Mouse (Mus musculus) adrenal gland, postnatal 4 days (tissue): Measurements from ENCODE around the gene Vps8. TPM values are rescaled to one million over a fixed set of nuclear protein-coding genes. Genes with fewer than 3 reads are reported as not detected.
A peak's percentile ranks its signal among the peaks of the same experiment; 100 is the strongest.

Experiments used
- DNase-seq, 2 experiments: peaks; one replicate each; pipeline ENCODE4 v3.0.0; 2021 to 2022; ENCODE audit warnings: low spot score in 2 of 2, mixed read lengths in 2 of 2
- long read RNA-seq, 2 experiments: library from polyadenylated mRNA; stranded (forward); transcript quantifications; one replicate each; pipeline ENCODE4 v2.0.0; 2021
- total RNA-seq, 2 experiments: library from RNA; stranded (reverse); gene quantifications; 2 replicates each; pipeline ENCODE4 v1.2.3; 2021

Vps8 gene
- total RNA-seq, result 10 to 100 TPM; 24.5 to 26.1 TPM
- long read RNA-seq, experiment 1, full-length matches to known transcripts, result 4 of 6 reads
- long read RNA-seq, experiment 1, partial matches to known transcripts, result 2 of 6 reads
- long read RNA-seq, experiment 1, other reads (novel, unspliced or antisense), result 0 of 6 reads
- long read RNA-seq, experiment 2, full-length matches to known transcripts, result 11 of 21 reads
- long read RNA-seq, experiment 2, partial matches to known transcripts, result 3 of 21 reads
- long read RNA-seq, experiment 2, other reads (novel, unspliced or antisense), result 7 of 21 reads

- peak; percentile 80 to 81 for DNase-seq
These were observed at the start of gene Vps8 for GRCm38 (mm10) chr16:21422645-21423545. Vps8 (plus strand) TSS chr16:21423118.

- DNase-seq, result no peak
These were observed 49.5 kb upstream of the Vps8 start for GRCm38 (mm10) chr16:21373316-21373960.

GRCm38 (mm10) chr16:21374067-21374466 is 48.9 kb upstream of the Vps8 start:
- DNase-seq, result no peak

GRCm38 (mm10) chr16:21375147-21375546 is 47.8 kb upstream of the Vps8 start:
- DNase-seq, result no peak

GRCm38 (mm10) chr16:21376316-21376715 is 46.6 kb upstream of the Vps8 start:
- DNase-seq, result no peak

- no peak for DNase-seq
These were observed 45.8 kb upstream of the Vps8 start for GRCm38 (mm10) chr16:21376949-21377604.

GRCm38 (mm10) chr16:21377605-21377968 is 45.3 kb upstream of the Vps8 start:
- DNase-seq, result no peak

GRCm38 (mm10) chr16:21381469-21381868 is 41.4 kb upstream of the Vps8 start:
- DNase-seq, result no peak

- no peak for DNase-seq
These were observed 40.6 kb upstream of the Vps8 start for GRCm38 (mm10) chr16:21382152-21382911.

- no peak for DNase-seq
These were observed 36.7 kb upstream of the Vps8 start for GRCm38 (mm10) chr16:21385926-21386881.

GRCm38 (mm10) chr16:21389316-21389715 is 33.6 kb upstream of the Vps8 start:
- no peak for DNase-seq

- no peak for DNase-seq
These were observed 32.2 kb upstream of the Vps8 start for GRCm38 (mm10) chr16:21390744-21391143.

GRCm38 (mm10) chr16:21392099-21392498 is 30.8 kb upstream of the Vps8 start:
- DNase-seq, result no peak

GRCm38 (mm10) chr16:21392517-21393112 is 30.3 kb upstream of the Vps8 start:
- DNase-seq, result peak; percentile 46 to 62

- no peak for DNase-seq
These were observed 27.4 kb upstream of the Vps8 start for GRCm38 (mm10) chr16:21395546-21395945.

GRCm38 (mm10) chr16:21397681-21398080 is 25.2 kb upstream of the Vps8 start:
- DNase-seq, result no peak

- DNase-seq, result no peak
These were observed 24.4 kb upstream of the Vps8 start for GRCm38 (mm10) chr16:21398345-21399051.

- DNase-seq, result no peak
These were observed 23.0 kb upstream of the Vps8 start for GRCm38 (mm10) chr16:21399942-21400341.
